Mouse (Mus musculus): Measurements from ENCODE around the gene C130032M10Rik. TPM values are rescaled to one million over a fixed set of nuclear protein-coding genes. Genes with fewer than 3 reads are reported as not detected.

The C130032M10Rik gene
- polyA plus RNA-seq, 1 experiment: not detected

- Histone ChIP-seq H3K27me3 (replicated peaks) (peaks cover 43% of the 10 kb centered on the region), H3K36me3 (replicated peaks; ENCODE audit: low read length) (no peaks in the 10 kb centered on the region), H3K9me3 (no peaks in the 10 kb centered on the region), H3K4me1 (peaks cover 63% of the 10 kb centered on the region), H3K4me3 (replicated peaks) (no peak overlapping the region)
- TF ChIP-seq FLI1 (IDR thresholded peaks at IDR 0.05; ENCODE audit: low read length) (no peak), GATA1 (IDR thresholded peaks at IDR 0.05; ENCODE audit: borderline replicate concordance, low read length) (no peak)
Measured at GRCm38 (mm10) chr9:114544754-114545393, 29.4 kb downstream of the C130032M10Rik start.

- H3K4me1 ChIP-seq: peaks cover 51% of the 10 kb centered on the region
- TF ChIP-seq FLI1 (IDR thresholded peaks at IDR 0.05; ENCODE audit: low read length) (no peak), GATA1 (IDR thresholded peaks at IDR 0.05; ENCODE audit: borderline replicate concordance, low read length) (no peak)
Measured at GRCm38 (mm10) chr9:114546765-114547164, 31.3 kb downstream of the C130032M10Rik start.

GRCm38 (mm10) chr9:114547643-114548077 is 32.2 kb downstream of the C130032M10Rik start:
- Histone ChIP-seq H3K36me3 (replicated peaks; ENCODE audit: low read length) (no peaks in the 10 kb centered on the region), H3K4me1 (peaks cover 51% of the 10 kb centered on the region), H3K4me3 (replicated peaks) (no peak overlapping the region), H3K9me3 (no peaks in the 10 kb centered on the region), H3K27me3 (replicated peaks) (peaks cover 46% of the 10 kb centered on the region)
- no peak for TF ChIP-seq FLI1 (IDR thresholded peaks at IDR 0.05; ENCODE audit: low read length)
- TF ChIP-seq GATA1 (IDR thresholded peaks at IDR 0.05; ENCODE audit: borderline replicate concordance, low read length): no peak

More at GRCm38 (mm10) chr9:114546765-114547164, 31.3 kb downstream of the C130032M10Rik start:
- Histone ChIP-seq H3K9me3 (no peaks in the 10 kb centered on the region), H3K36me3 (replicated peaks; ENCODE audit: low read length) (no peaks in the 10 kb centered on the region), H3K4me3 (replicated peaks) (peak overlapping the region; percentile 30), H3K27me3 (replicated peaks) (peaks cover 45% of the 10 kb centered on the region)

GRCm38 (mm10) chr9:114548496-114548895 is 33.0 kb downstream of the C130032M10Rik start:
- no peak for TF ChIP-seq FLI1 (IDR thresholded peaks at IDR 0.05; ENCODE audit: low read length)
- TF ChIP-seq GATA1 (IDR thresholded peaks at IDR 0.05; ENCODE audit: borderline replicate concordance, low read length): no peak
- Histone ChIP-seq H3K9me3 (no peaks in the 10 kb centered on the region), H3K27me3 (replicated peaks) (peaks cover 45% of the 10 kb centered on the region), H3K36me3 (replicated peaks; ENCODE audit: low read length) (no peaks in the 10 kb centered on the region), H3K4me3 (replicated peaks) (no peak overlapping the region), H3K4me1 (peaks cover 51% of the 10 kb centered on the region)

GRCm38 (mm10) chr9:114549117-114549516 is 33.6 kb downstream of the C130032M10Rik start:
- H3K27me3 ChIP-seq (replicated peaks): peaks cover 46% of the 10 kb centered on the region
- H3K9me3 ChIP-seq: no peaks in the 10 kb centered on the region
- no peaks in the 10 kb centered on the region for H3K36me3 ChIP-seq (replicated peaks; ENCODE audit: low read length)
- H3K4me1 ChIP-seq: peaks cover 47% of the 10 kb centered on the region
- no peak overlapping the region for H3K4me3 ChIP-seq (replicated peaks)
- TF ChIP-seq GATA1 (IDR thresholded peaks at IDR 0.05; ENCODE audit: borderline replicate concordance, low read length) (no peak), FLI1 (IDR thresholded peaks at IDR 0.05; ENCODE audit: low read length) (no peak)

- peaks cover 54% of the 10 kb centered on the region for H3K27me3 ChIP-seq (replicated peaks)
- H3K4me1 ChIP-seq: peaks cover 37% of the 10 kb centered on the region
Measured at GRCm38 (mm10) chr9:114550033-114550432, 34.5 kb downstream of the C130032M10Rik start.

GRCm38 (mm10) chr9:114553828-114554227 is 38.3 kb downstream of the C130032M10Rik start:
- Histone ChIP-seq H3K4me1 (no peaks in the 10 kb centered on the region), H3K27me3 (replicated peaks) (peaks cover 78% of the 10 kb centered on the region), H3K9me3 (no peaks in the 10 kb centered on the region), H3K36me3 (replicated peaks; ENCODE audit: low read length) (no peaks in the 10 kb centered on the region), H3K4me3 (replicated peaks) (no peak overlapping the region)
- TF ChIP-seq GATA1 (IDR thresholded peaks at IDR 0.05; ENCODE audit: borderline replicate concordance, low read length): no peak
- TF ChIP-seq FLI1 (IDR thresholded peaks at IDR 0.05; ENCODE audit: low read length): no peak

More at GRCm38 (mm10) chr9:114550033-114550432, 34.5 kb downstream of the C130032M10Rik start:
- TF ChIP-seq FLI1 (IDR thresholded peaks at IDR 0.05; ENCODE audit: low read length) (no peak), GATA1 (IDR thresholded peaks at IDR 0.05; ENCODE audit: borderline replicate concordance, low read length) (no peak)
- no peaks in the 10 kb centered on the region for H3K9me3 ChIP-seq
- H3K36me3 ChIP-seq (replicated peaks; ENCODE audit: low read length): no peaks in the 10 kb centered on the region
- no peak overlapping the region for H3K4me3 ChIP-seq (replicated peaks)

GRCm38 (mm10) chr9:114554355-114554979 is 39.0 kb downstream of the C130032M10Rik start:
- Histone ChIP-seq H3K4me1 (no peaks in the 10 kb centered on the region), H3K4me3 (replicated peaks) (no peak overlapping the region), H3K36me3 (replicated peaks; ENCODE audit: low read length) (no peaks in the 10 kb centered on the region), H3K27me3 (replicated peaks) (peaks cover 80% of the 10 kb centered on the region), H3K9me3 (no peaks in the 10 kb centered on the region)
- no peak for TF ChIP-seq GATA1 (IDR thresholded peaks at IDR 0.05; ENCODE audit: borderline replicate concordance, low read length)

GRCm38 (mm10) chr9:114556276-114556855 is 40.9 kb downstream of the C130032M10Rik start:
- TF ChIP-seq FLI1 (IDR thresholded peaks at IDR 0.05; ENCODE audit: low read length): no peak
- peaks cover 91% of the 10 kb centered on the region for H3K27me3 ChIP-seq (replicated peaks)
- H3K36me3 ChIP-seq (replicated peaks; ENCODE audit: low read length): no peaks in the 10 kb centered on the region
- H3K9me3 ChIP-seq: no peaks in the 10 kb centered on the region
- no peak overlapping the region for H3K4me3 ChIP-seq (replicated peaks)
- peaks cover 2% of the 10 kb centered on the region; the same call in 1 of the 2 replicates for H3K4me1 ChIP-seq

- H3K36me3 ChIP-seq (replicated peaks; ENCODE audit: low read length): no peaks in the 10 kb centered on the region
- no peaks in the 10 kb centered on the region for H3K9me3 ChIP-seq
- no peak overlapping the region for H3K4me3 ChIP-seq (replicated peaks)
- H3K27me3 ChIP-seq (replicated peaks): peaks cover 92% of the 10 kb centered on the region
- peaks cover 4% of the 10 kb centered on the region for H3K4me1 ChIP-seq
- TF ChIP-seq GATA1 (IDR thresholded peaks at IDR 0.05; ENCODE audit: borderline replicate concordance, low read length) (no peak), FLI1 (IDR thresholded peaks at IDR 0.05; ENCODE audit: low read length) (no peak)
Measured at GRCm38 (mm10) chr9:114557086-114557485, 41.6 kb downstream of the C130032M10Rik start.

Data from megakaryocyte, embryonic 14.5 days (primary cell).